Mouse (Mus musculus) layer of hippocampus, adult 18-20 months (tissue): ENCODE results near the gene Nhsl2. TPM values are rescaled to one million over a fixed set of nuclear protein-coding genes. Genes with fewer than 3 reads are reported as not detected.

Experiments
- DNase-seq, 2 experiments: peaks; one replicate each; pipeline ENCODE4 v3.0.0; 2022; ENCODE audit warnings: low spot score in 2 of 2
- total RNA-seq, 2 experiments: library from RNA; stranded (reverse); gene quantifications; 2 replicates each; pipeline ENCODE4 v1.2.3; 2021

The Nhsl2 gene
- total RNA-seq, 2 experiments from 2014 or later: 55.1 to 55.3 TPM

DNA sequence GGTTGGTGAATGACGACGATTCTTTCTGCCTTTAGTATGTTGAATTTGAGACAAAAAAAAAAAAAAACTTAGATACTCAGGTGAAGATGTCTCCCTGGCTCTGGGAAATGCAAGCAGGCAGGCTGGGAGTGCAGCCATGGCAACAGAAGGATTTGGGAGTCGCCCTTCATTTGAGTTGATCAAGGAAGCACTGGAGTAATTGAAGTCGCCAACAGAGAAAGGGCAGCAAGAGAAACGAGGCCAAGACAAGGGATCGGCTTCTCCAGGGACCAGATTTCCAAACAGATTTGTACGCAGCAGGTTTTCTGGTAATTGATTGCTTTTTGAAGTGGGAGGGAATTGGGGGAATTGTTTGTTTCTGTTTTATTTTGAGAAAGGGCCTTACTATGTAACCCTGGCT lies 192.4 kb downstream of the Nhsl2 start:
- no peak for DNase-seq

DNA sequence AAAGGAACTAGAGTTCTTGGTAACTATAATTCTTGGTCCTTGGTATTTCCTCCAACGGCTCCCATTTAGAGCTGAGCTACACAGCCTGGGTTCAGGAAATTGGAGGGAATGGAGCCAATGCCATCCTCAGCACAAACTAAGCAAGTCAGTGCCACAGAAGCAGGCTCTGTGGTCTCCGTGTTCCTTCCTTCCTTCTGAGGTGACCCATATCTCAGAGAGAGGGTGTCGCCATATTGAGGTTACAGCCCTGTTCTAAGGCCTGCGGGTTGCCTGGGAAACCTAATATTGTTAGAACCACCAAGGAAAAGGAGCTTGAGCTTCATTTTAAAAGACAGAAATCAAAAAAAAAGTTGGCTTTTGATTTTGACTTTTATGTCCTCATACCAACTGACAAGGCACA lies 193.2 kb downstream of the Nhsl2 start:
- DNase-seq: no peak

DNA sequence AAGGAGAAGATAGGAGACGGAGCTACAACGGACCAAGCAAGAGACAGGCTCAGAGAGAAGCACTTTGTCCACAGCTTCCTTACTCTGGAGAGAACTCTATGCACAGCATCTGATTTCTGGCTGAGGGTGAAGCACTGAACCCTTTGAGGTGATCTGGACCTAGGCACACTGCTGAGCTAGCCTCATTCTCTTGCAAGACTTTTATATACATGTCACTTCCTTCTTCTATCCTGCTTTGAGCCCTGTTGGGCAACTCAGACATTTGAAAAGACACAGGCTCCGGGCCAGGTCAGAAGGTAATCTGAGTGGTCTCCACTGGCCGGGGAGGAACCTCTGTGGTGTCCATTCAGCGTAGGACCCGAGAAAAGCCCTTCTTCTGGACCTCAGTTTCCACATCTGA lies 201.4 kb downstream of the Nhsl2 start:
- no peak for DNase-seq

DNA sequence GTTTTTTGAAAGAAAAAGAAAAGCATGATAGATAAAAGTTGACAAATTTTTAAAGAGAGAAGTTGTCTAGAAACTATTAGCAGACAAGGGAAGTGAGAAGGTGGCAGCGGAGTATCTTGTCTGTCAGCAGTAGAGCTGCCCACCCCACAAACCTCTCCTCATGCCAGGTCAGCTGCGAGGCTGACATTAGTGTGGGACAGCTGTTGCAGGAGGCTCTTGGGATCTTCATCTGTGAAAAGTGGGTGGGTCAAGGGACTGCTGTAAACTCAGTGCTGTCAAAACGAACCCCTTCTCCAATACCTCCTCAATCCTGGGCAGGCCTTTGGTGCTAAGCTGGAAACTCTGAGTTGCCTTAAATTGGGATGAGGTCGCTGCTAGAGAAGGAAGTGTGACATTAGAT lies 202.0 kb downstream of the Nhsl2 start:
- DNase-seq: no peak

DNA sequence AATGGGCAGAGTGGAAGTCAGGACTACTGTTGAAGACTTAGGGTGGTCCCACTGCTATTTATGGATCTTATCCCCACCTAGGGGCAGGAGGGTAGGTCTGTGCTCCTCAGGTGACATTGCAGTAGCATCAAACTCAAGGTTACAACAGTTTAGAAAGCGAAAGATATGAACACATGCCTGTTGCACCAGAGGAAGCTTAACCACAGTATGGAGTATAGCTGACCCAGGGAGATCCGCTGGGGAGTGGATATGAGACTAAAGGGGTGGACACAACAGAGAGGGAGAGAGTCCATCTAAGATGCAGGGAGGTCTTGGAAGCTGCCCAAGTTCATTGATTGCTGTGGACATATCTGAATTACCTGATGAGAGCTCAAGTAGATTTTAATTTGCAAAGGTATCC lies 204.2 kb downstream of the Nhsl2 start:
- no peak for DNase-seq

DNA sequence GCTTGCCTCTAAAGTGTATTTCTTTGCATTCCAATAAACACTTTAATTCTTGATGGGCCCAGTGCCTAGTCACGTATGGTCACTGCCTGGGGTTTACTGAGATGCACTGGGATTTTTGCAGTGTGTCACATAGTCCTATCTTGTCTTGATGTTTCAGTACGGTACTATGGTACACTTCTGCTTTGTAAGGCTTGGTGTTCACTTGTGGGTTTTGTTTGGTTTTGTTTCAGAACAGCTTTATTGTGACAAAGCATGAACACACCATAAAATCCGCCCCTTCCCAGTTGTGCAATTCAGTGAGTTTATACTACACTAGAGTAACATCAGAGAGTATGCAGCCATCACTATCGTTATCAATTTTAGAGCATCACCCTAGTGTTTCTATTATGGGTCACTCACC lies 204.8 kb downstream of the Nhsl2 start:
- no peak for DNase-seq

DNA sequence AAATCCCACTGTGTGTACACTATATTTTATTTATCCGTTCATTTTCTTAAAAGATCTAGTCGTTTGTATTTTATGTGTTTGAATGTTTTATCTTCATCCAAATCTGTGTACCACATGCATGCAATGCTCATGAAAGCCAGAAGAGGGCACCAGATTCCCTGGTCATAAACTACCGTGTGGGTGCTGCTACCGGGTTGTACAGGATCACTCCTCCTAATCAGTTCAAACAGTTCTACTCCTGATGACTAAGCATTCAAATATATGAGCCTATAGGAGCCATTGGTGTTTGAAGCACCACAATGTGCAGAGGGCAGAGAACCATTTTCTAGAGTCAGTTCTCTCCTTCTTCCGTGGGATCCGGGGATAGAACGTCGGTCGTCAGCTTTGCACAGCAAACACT lies 210.3 kb downstream of the Nhsl2 start:
- DNase-seq: no peak

DNA sequence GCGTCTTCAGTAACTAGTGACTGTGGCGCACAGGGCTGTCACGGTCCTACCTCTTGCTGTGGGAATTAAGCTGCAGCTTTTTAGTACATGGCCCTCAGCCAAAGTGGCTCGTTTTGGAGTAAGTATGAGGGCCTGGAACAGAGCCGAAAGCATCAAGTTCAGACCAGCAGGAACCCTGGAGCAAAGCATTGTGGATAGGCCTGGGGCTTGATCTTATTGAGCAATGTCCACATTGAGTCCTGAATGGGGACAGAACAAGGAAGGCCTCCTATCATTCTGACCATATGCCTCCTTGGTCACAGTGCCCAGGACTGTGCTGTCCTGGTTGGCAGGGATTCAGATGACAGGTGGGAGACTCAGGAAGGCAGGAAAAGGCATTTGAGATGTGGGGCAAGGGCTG lies 211.1 kb downstream of the Nhsl2 start:
- DNase-seq: no peak

DNA sequence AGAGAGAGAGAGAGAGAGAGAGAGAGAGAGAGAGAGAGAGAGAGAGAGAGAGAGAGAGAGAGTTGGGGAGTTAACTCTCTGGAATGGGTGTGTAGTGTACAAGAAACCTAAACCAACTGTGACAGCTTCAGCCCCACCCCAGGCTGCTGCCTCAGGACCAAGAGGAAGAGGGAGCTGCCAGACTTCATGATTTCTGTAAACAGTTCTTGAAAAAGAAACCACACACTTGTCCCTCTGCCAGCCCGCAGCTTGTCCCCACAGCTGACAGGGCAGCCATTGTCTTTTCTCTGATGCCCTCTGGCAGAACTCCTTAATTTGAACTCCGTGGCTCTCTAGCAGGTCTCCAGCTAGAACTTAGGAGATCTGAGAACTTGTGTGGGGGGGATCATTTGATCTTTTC lies 211.7 kb downstream of the Nhsl2 start:
- DNase-seq: peak in 1 of 2 experiments; percentile 23

DNA sequence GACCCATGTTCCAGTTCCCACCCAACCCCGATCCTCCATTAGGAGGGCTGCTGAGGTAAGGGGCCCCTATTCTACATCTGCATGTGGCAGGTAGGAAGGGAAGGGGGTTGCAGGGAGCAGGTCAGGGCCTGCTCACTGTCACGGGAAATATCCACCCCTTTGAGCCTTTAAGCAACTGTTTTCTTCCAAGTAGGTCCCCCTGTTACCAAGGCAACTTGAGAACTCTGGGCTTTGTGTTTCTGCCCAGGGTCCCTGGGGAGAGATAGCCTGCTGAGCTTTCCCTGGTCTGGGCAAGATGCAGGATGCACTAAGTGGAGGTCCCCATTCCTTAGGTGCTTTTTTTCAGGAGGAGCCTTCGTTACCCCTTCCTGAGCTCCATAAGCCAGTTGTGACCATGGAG lies 214.9 kb downstream of the Nhsl2 start:
- DNase-seq: no peak

DNA sequence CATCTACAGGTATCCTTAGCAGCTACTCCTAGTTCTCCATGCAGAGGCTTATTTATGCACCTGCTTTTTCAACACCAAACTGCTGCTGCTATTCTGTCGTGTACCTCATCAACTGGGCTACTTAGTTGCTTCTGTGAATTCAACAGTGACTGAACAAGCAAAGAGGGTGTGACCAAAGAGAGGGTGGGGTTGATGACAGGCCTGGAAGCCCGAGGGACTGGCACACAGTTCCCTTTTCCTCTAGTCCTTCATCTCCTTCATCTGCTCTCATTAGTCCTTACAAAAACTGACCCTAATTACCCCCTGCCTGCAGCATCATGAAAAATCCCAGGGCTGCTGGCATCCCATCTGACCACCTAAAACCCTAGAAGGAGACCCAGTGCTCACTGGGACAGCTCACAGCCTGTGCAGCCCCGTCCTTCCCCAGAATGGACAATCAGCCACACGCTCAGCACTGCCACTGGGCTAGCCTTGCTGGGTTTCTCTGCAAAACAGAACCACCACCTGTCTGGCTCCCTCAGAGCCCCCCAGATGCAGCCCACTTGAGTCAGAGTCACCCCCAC lies 216.1 kb downstream of the Nhsl2 start:
- no peak for DNase-seq

DNA sequence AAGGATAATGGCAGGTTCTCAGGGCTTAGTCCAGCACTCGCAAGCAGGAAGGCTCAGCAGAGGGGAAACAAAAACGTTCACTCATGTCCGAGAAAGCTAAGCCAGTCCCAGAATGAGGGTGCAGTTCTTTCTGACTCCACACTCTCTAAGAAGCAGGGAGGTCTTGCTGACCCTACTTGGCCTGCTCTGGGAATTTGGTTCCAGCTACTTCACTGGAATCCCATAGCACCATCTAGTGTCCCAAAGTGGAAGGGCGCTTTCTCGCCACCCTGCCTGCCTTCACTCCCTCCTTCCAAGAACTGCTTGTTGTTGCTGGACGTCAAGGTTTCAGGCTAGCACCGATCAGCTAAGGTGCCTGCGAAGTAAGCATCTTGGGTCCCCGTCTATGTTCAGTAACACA lies 216.9 kb downstream of the Nhsl2 start:
- peak; percentile 54 to 80 for DNase-seq

DNA sequence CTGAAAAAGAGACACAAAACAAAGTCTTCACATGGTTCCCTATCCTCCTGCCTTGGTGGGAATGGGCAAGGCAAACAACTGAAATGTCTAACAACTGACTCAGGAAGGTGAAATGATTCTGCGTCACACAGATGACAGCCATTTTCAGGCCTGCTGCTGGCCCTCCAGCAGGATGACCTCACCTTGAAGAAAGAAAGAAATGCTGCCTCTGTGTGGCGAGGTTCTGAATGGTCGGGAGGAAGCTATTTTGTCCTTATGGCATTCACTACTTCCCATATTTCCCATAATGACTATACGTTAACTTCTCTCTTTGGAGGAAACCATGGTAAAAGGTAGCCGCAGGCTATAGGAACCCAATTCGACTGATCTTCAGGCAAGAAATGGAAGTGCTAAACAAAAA lies 217.9 kb downstream of the Nhsl2 start:
- no peak for DNase-seq

DNA sequence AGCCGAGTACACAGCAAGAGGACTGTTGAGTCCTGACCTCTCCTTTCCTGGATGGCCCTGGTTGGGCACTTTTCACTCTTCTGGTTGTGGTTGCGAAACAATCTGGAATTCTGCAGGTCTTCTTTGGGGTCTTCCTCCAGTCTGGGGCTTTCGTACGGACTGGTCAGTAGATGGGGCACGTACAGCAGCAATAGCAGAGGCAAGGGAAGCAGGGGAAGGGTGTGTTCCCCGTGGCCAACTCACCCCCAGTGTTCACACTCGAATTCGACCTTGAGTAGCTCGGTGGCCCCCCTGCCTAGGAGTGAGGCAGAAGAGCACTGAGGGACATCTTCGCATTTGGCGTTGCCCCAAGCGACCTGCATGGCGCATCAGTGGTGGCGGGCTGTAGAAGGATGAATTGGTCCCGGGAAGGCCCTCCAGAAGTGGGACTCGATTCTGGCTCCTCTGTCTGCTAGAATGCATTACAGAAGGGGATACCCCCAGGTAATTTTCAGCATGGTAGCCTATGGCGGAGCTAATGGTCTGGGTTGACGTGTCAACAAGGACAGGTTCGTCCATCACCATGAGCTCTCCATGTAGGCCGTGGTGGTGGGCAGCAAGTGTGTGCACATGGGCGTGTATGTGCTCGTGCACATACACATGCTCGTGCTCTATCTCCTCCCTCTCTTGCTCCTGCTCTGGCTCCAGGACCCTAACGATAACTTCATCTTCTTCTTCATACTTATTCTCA lies 219.8 kb downstream of the Nhsl2 start:
- no peak for DNase-seq

DNA sequence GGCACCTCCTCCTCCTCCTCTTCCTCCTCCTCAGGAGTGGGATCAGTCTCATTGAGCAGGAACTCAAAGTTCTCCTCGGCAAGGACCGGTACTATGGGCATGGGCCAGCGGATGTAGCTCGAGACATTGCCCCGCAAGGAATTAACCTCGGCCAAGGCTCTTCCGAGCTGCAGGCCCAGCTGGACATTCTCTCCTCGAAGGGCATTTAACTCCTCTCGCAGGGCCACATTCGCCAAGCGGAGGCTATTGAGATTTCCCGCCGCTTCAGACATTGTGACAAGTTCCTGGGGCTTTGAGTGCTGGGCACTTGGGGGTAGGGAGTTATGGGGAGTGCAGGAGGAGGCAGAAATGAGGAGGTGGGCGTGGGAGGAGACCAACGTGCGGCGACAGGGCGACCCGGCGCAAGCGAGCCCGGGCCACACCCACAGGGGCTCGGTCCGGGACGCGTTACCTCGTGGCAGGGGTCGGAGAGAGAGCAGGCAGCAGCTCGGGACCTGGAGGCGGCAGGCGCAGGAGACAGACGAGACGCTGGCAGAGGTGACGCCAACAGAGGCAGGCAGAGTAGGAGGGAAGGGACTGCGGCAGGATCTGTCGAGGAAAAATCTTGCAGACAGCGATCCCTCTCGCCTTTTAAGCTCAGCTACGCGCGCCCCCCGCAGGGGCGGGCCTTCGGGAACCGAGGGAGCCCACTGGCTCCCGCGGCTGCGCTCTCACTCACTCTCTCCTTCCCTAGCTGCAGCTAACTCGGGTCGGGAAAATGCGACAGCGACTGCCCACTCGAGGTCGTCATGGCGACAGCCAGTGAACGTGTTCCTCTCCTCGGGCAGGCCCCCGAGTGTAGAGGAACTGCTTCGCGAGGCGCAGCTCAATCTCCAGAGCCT lies 221.6 kb downstream of the Nhsl2 start, which contains the start of gene Rtl5:
Rtl5 (minus strand) TSS at position 714 of the 881 bp plus-strand sequence.
- DNase-seq: peak; percentile 69 to 74

DNA sequence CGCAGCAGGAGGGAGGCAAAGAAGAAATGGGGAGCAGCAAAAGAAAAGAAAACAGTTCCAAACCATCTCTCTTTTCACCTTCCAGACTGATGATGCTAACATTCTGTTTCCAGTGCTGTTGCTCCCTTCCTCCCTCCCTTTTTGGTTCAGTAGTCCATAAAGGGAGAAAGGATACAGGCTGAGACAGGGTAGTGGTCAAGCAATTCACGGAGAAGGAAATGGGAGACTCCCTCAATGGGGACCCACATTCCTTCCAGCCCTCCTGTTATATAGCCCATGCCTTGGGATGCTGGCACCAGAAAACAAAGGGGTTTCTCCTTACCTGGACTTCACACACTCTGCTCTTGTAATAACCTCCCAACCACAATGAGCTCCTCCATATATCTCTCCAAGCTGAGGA lies 222.3 kb downstream of the Nhsl2 start:
- no peak for DNase-seq

DNA sequence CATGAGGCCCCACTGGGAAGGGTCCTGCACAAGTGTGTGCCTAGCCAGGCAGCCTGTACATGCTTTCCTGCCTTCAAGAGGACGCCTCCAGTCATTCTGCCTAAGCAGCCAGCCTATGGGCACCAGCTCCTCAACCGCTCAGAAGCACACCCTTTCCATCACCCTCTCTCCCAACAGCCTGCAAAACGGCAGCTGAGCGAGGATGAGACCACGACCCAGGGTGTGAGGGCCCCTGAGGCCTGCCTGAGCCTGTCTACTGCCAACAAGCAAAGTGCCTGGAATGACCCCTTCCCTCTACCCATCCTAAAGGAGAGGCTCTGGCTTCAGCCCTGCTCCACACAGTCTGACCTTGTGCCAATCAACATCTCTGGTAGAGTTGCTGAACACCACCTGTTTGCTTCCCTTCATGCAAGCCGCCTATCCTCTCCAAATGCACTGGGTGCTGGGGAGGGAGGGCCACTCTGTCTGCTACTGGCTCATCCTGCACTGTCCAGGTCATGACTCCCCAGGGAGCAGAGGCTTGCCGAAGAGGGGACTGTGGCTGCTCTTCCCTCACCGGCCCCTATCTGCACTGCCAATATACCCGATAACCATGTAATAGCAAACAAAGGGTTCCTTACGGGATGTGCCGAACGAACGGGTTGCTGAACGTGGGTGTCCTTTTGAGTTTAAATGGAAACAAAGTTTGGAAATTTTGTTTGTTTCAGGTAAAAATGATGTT lies 224.6 kb downstream of the Nhsl2 start:
- no peak for DNase-seq

DNA sequence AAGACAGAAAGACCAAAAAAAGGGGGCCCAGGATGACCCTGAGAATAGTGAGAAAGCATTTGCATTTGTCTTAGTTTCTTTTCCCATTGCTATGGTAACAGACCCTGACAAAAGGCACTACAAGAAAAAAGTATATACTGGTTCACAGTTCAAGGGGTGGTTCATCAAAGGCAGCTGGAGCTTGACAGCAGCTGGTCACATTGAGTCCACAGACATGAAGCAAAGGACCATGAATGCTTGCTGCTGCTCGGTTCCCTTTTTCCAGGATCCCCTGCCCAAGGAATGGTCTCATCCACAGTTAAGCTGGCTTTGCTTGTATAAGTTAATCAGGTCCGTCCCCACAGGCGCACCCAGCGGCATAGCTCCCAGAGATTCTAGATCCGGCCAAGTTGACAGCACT lies 225.2 kb downstream of the Nhsl2 start:
- DNase-seq: no peak

DNA sequence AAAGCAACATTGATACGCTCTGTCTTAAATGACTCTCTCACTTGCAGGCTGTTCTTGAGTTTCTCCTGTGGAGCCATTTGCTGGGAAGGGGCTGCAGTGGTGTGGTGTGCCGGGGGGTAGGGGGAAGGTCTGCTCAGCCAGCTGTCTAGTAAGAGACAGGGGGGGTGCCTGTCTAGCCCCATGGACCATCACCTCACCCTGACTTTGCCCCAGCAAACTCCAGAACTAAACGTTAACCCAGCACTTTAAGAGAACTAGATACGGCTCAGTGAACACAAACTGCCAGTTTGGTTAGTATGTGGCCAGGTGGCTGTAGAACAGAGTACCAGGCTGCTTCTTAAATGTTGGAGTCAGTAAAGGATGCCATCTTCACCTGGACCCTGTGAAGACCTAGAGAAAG lies 226.0 kb downstream of the Nhsl2 start:
- no peak for DNase-seq

DNA sequence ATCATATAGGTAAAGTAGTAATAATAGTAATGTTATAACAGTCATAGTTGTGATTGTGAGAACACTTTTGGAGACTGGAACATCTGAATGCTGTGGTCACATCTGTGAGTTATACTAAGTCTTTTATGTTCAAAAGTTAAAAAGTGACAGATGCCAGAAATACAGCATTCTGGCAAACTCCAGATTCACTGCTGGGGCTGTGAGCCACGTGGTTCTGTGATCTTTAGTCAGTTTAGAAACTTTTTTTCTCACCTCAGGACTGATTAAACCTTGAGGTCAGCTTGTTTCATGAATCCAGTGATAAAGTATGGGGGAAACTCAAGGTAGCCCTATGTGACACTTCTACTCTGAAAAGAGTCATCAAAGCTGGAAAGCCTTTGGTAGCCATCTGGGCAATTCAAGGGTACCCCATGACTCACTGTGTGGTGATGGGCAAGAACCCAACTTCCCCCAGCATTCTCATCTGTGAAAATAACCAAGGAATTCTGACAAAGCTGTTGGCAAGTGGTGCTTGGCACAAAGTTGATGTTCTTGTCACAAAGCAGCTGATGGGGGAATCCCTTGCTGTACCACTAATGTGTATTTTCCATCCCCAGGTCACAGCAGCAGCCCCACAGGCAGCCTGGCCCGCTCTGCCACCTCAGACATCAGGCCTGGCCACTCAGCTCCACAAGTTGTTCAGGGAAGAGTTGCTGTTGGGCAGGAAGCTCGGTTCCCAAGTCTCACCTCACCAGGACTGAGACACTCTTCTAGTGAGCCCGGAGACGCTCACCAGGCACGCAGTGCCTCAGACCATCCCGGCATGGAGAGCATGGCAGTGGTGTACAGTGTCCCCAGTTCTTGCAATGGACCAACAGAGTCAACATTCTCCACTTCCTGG lies 227.9 kb downstream of the Nhsl2 start:
- peak; percentile 27 to 53 for DNase-seq

DNA sequence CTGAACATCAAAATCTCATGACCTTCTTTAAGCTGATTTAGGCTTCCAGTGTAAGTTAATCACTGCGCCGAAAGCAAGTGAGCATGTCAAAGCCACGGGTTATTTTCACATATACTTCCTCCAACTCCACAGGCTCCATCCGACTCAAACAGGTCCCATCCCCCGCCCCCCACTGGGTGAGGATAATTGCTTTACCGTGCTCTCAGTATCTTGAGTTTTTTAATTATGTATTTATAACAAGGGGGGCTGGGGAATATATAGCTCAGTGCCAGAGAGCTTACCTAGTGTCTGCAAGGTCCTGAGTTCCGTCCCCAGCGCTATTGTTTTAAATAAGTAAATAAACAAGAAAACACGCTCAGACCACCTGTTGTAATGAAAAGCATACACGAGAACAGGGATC lies 231.9 kb downstream of the Nhsl2 start:
- no peak for DNase-seq
